Mouse (Mus musculus): ENCODE measurements around the gene Dusp28.

Dusp28 gene

DNA sequence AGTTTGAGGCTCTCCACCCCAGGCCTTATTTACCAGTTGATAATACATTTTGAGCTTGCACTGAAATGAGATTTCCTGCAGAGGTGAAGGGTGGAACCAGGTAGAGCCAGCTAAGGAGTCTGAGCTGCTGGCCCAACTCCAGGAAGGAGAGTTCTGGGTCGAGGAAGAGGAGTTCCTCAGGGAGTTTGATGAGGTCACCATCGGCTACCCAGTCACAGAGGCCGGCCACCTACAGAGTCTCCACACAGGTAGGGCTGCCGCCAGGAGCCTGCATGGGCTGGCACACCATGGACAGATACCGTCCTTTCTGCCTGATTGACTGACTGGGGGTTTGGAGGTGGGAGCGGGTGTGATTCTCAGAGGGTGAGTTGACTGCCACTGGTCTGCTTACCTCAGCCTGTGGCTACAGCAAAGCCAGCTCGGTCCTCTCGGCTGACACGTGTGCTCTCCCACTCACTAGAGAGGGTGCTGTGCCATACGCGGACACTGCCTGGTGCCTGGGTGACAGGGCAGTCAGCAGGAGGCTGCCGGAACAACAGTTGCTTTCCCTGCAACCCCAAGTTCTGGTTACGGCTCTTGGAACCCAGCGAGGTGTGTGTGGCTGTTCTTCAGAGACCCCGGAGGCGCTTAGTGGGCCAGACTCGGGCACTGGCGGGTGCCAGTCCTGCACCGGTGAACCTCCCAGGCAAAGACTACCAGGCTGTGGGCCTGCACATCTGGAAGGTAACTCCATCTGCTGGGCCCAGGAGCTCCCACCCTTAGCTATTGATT lies 36.6 kb downstream of the Dusp28 start:
- DNase-seq (ENCODE audit: low spot score) = no peak

DNA sequence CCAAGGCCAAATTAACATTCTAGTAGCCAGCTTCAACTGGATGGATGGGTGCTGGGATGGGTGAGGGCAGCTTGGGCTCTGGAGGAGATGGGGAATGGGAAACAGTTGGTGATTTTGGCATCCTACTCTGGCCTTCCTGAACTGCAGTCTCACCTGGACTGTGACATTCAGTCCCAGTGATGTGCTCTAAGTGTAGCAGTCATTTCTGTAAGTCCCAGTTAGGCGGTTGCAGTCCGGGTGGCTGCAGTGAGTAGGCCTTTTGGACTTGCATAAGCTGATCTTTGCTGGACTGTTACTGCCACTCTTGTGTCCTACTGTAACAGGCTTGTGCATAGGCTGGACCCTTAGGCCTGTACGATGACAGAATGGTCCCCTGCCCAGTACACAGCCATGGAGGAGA lies 41.2 kb downstream of the Dusp28 start:
- no peak for DNase-seq (ENCODE audit: low spot score)

GRCm38 (mm10) chr1:92949426-92949825 lies 42.6 kb downstream of the Dusp28 start:
- no peak for DNase-seq (ENCODE audit: low spot score)

GRCm38 (mm10) chr1:92950607-92951006 lies 43.8 kb downstream of the Dusp28 start, which contains the start of gene Gpr35:
TSS of gene Gpr35 (plus strand) at chr1:92950865.
- DNase-seq (ENCODE audit: low spot score) = peak; percentile 49

GRCm38 (mm10) chr1:92953641-92954040 lies 46.9 kb downstream of the Dusp28 start:
- no peak for DNase-seq (ENCODE audit: low spot score)

- DNase-seq (ENCODE audit: low spot score) = peak; percentile 65
These were observed 50.0 kb downstream of the Dusp28 start for GRCm38 (mm10) chr1:92956571-92957335.

Measured in urinary bladder, postnatal 14 days (tissue).